Mouse (Mus musculus) heart, adult 11 months (tissue): Measurements from ENCODE around the gene Irak2.
A peak's percentile ranks its signal among the peaks of the same experiment; 100 is the strongest.

Experiments used
- DNase-seq: peaks from one replicate; pipeline ENCODE4 v3.0.0; 2022

Gene Irak2

DNA sequence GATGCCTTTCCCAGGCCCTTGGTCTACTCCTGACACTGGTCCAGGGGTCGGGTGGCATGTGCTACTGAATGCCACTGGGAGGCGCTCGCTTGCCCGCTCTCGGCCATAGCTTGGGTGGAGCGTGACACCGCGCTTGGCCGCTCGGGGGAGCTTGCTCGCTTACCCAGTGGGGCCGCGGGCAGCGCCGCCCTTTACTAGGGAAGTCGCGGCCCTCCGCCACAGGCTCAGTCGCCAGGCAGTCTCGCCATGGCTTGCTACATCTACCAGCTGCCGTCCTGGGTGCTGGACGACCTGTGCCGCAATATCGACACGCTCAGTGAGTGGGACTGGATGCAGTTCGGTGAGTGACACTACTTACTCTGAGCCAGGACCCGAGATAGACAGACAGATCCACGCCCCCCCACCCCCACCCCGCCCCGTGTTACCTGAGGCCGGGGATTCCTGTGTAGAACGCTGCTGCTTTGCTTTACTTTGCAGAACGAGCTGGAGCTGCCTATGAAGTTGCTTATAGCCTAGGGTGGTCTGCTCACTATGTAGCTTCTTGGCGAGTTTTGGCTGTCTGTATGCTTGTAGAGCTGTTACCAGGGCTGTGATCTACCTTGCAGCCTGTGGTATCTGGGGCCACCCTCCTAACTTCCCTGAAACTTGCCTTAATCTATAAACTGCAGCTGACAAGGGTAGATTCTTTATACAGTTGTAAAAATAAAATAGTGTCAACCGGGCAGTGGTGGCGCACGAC is at the start of gene Irak2:
Gene Irak2 (plus strand): TSS at position 166 of the 739 bp plus-strand sequence.
- DNase-seq = peak; percentile 100

DNA sequence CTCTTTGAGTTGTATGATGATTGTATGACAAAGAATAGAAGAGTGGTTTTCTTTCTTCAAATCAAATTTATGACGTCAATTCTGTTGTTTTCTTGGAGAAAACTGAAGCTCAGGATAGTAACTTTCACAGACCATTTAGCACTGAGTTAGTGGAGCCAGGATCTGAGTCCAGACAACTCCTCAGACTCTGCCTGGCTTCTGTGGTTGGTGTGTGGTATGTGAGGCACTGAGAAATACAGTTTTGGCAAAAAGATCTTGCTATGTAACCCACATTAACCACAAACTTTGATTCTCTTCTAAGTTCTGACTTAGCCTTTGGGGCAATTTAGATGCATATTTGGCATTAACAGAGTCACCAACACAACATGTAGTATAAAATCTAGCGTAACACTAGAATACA is 45.6 kb upstream of the Irak2 start:
- DNase-seq = no peak

DNA sequence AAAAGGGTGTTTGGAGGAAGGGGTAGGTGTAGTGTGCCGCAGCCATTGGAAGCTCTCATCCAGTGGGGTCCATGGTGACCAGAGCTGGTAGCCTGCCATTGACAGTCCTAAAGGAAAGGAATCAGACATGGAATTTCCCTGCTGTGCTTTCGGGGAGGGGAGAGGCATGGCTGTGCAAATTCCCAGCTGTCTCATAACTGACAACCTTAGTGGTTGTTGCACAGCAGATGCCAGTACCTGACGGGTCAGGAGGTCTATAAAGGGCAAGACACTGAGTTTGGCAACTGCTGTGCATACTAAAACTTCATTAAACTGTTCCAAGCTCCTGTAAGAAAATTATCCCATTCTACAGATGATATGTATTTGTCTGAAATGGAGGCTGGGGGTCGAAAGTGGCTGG is 40.3 kb upstream of the Irak2 start:
- no peak for DNase-seq

DNA sequence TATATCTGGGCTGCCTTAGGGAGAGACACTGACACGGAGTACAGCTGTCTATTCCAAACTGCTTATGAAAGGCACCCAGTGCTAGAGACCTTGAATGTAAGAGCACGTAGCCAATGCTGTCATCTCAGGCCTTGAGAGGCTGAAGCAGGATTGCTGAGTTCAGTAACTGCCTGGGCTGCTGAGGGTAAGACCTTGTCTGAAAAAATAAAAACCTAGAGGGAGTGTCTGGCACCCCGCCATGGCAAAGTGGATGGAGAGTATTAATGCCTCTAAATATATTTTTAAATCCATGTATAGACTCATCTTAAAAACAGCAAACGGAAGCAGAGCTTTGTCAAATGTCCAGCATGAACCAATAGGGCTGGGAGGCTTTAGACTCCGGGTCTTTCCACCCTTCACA is 38.4 kb upstream of the Irak2 start:
- no peak for DNase-seq

DNA sequence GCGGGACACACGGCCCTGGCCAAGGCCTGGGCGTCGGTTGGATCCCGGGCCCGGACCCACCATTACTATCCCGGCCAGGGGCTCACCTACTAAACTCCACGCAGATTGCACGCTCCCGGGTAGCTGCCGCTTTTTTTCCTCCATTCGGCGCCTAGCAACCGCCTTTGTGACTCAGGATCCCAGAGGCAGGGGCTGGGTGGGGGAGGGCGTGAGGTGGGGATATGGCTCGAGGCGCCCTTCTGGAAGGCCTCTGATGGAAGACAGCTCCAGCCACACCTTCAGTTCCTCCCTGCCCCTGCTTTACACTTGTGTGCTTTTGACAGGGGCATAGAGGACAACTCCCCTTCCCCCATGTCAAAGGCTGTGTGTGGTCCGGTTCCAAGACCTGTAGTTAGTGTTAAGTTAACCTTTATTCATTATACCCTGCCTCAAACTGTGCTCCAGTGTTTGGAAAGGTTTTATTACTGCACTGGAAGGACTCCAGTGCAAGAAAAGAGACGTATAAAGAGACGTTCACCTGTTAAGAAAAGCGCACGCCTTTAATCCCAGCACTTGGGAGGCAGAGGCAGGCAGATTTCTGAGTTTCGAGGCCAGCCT is 37.6 kb upstream of the Irak2 start, which contains the start of gene Fancd2os:
Gene Fancd2os (minus strand): TSS at position 173 of the 597 bp plus-strand sequence.
- no peak for DNase-seq

DNA sequence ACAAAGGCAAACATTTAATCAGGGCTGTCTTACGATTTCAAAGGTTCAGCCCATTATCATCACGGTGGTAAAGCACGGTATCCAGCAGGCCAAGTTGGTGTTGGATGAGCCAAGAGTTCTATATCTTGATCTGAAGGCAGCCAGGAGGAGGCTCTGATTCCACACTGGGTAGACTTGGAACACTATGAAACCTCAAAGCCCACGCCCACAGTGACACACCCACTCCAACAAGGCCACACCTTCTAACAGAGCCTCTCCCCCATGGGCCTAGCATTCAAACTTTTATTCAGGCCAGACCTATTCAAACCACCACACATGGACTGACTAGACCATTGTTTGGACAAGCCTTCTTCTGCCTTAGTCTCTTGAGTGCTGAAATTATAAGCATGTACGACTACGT is 35.4 kb upstream of the Irak2 start:
- no peak for DNase-seq

DNA sequence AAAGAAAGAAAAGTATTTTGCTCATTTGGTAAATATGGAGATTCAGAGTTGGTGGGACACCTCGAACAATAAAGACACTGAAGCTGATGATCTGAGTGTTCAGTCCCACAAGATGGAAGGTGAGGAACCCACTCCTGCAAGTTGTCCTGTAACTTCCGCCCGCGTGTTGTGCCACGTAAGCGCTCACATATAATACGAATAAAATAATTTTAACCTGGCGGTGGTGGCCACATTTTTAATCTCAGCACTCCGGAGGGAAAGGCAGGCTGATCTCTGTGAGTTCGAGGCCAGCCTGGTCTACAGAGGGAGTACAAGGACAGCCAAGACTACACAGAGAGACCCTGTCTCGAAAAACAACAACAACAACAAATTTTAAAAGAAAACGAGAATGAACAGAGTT is 34.3 kb upstream of the Irak2 start:
- DNase-seq = no peak

DNA sequence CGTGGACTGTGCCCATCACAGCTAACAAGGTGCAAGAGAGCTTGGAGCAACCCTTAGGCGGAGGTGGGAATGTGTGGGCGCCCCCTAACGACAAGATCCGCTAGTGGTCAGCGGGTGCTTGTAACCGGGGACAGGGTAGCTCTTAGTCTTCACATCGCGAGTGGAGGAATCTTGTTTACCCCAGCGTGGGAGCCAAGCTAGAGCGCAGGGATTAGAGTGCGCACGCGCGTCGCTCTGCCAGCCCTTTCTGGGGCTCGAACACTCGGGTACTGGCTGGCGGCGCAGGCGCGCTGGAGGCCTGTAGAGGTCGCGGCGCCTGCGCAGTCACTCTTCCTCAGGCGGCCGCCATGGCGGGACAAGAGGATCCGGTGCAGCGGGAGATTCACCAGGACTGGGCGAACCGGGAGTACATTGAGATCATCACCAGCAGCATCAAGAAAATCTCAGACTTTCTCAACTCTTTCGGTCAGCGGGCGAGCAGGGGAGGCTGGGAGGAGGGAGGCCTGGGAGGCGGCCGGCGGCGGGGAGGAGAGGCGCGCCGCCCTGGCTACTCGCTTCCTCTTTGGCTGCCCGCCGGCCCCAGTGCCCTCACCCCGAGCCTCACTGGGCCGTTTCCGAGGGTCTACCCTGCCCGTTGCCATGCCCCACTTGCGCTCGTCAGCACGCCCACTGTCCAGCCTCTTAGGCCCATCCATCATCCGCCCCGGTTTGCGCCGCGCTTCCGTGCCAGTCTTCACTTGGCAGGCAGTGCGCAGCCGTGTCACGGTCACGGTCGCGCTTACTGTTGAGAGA is 33.6 kb upstream of the Irak2 start, which contains the start of gene Brk1:
Gene Brk1 (plus strand): TSS at position 341 of the 792 bp plus-strand sequence.
- peak; percentile 100 for DNase-seq

DNA sequence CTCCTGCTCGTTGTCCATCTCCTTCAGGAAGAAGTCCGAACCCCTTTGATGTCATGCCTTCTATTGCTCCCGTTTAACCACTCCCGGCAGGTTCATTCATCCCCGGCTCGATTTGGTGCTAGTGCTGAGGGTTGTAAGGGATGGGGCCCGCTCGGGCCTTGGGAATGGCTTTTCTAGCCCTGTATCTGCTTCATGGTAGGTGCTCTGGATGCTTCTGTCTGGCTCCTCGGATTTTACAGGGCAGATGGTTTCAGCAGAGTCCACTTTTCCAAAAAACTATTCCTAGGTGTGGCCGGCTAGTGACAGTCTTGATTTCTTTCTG is 33.1 kb upstream of the Irak2 start:
- no peak for DNase-seq

DNA sequence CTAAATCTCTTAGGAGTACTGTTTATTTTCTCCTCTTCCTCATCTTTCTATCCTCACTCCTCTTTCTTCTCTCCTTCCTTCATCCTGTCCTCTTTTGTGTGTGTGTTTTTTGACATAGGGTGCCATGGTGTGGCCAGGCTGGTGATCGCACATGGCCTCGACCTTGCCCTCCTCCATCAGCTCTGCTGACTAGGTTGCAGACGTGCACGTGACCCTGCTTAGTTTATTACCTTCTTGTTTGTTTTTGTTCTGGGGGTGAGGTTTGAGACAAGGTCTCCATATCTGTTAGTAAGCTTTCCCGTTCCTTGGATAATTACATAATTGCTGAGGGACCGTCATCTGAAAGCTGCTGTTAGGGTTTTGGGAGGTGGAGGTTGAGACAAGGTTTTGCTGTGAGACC is 29.4 kb upstream of the Irak2 start:
- no peak for DNase-seq

DNA sequence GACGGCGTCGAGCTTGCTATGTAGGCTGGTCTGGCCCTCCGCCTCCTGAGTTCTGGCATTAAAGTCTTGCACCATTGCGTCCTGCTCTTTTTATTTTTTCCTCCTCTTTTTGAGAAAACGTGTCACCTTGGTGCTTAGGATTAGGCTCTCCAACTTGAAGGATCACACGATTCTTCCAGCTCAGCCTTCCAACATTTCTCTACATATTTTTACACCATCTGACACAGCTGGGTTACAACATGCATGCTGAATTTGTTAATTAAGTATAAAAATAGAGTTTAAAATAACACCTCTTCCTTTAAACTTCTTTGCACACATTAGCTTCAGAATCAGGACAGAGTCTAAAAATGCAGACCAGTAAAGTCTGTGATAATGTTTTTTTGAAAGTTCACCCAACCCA is 29.0 kb upstream of the Irak2 start:
- no peak for DNase-seq

DNA sequence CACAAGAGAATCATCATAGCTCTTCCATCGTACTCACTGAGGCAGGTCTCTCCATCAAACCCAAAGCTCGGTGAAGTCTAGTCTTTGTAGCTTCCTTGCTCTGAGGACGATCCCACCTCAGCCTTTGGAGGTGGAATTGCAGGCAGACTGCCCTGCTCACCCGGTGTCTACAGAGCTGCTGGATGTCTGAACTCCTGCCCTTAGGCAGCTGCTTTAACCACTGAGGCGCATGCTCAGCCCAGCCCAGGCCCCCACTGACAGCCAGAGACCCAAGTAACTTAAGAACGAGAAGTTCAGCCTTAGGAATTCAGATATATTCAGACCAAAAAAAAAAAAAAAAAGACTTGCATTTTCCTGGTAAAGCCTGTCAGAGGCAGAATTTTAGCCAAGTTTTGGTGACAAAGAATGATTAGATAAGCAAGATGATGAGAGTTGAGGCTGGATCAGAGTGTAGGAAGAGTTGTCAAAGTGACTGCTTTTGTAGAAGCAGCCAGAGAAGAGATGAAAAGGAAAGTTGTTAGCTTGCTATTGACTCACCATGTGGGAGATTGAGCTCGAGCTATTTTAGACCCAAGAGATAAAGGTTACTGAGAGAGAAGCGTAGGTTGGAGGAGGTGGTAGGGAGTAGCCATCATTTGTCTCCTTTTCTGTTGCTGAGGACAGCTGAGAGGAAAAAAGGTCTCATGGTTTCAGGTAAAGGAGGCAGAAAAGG is 25.9 kb upstream of the Irak2 start:
- no peak for DNase-seq

DNA sequence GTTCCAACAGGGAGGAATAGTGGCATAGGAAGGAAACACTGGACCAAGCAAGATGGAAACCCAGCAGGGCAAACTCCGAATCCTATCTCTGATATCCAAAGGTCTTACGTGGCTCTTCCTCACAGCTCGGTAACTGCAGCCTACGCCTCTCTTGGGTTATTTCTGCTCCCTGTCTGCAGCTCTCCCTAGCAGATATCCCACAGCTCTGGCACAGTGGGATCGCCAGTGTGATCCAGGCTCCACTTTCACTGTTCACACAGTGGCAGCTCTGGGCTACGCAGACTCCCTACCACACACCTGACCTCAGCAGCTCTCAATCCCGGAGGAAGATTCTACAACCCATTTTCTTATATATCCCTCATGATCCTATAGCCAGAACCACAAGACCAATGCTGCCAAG is 24.1 kb upstream of the Irak2 start:
- DNase-seq = no peak

DNA sequence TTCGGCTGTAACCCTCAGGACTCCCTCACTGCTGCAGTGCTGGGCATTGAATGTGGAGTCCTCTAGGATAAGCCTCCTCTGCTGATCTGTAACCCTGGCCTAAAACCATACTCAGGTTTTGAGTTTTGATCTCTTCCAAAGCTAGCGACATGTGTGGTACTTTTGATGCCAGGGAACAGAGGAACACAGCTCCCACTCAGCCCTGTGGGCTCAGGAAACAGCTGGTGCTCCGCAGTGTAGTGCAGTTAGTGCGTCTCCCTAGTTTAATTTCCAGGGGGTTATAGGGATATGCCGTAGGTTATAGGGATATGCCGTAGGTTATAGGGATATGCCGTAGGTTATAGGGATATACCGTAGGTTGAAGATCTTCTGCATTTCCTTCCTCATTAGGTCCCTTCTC is 23.3 kb upstream of the Irak2 start:
- no peak for DNase-seq

DNA sequence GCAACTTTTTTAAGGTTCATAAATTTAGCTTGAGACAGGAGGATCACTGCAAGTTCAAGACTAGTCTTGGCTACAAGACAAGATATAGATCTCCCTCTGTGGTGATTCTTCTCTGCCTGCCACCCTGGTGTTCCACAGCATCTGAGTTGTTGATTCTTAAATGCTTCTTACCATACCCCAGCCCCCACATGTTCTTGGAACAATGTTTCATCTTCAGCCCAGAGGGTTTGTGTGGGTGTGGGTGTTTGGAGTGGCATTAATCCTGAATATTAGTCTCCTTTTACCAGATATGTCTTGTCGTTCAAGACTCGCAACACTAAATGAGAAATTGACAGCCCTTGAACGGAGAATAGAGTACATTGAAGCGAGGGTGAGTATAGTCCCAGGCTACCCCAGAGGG is 22.8 kb upstream of the Irak2 start:
- no peak for DNase-seq

DNA sequence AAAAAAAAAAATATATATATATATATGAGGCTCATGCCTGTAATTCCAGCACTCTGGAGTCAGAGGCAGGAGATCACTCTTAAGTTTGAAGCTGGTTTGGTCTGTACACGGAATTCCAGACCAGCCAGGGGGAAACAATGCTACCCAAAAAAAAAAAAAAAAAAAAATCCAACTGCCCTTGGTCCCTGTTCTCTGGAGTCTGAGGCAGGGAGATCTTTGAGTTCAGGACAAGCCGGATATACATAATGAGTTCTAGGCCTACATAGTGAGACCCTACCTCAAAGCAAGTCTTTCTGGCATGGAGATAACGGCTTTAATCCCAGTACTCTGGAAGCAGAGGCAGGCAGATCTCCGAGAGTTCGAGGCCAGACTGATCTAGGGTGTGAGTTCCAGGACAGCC is 14.9 kb upstream of the Irak2 start:
- no peak for DNase-seq

DNA sequence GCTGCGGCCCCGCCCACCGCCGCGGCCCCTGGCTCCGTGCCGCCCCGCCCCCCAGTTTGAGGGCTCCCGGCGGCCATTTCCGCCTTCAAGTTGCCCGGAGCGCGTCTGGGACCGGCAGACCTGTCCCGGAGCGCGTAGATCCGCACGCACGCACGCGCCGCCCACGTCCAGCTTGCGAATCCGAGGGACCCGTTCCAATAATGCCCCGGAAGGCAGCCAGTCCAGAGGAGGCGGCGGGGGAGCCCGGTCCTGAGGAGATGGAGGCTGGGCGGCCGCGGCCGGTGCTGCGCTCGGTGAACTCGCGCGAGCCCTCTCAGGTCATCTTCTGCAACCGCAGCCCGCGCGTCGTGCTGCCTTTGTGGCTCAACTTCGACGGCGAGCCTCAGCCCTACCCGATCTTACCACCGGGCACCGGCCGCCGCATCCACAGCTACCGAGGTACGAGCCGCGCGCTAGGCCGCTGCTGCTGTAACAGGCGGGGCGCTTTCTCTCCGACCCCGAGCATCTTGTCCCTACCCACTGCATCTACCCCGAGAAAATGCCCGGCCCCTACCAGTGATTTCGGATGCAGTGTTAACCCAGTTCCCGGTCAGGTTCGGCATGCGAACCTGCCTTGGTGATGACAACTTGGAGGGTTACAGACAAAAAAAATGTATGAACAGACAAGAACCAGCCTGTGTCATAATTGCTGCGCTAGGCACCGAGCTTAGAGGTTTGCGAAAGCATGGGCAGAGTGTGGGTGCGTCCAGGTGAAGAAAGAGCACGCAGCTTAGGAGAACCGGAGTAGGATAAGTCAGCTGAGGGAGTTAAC is 14.1 kb upstream of the Irak2 start, which contains the start of gene Vhl:
Gene Vhl (plus strand): TSS at position 19 of the 811 bp plus-strand sequence.
- DNase-seq = peak; percentile 99

DNA sequence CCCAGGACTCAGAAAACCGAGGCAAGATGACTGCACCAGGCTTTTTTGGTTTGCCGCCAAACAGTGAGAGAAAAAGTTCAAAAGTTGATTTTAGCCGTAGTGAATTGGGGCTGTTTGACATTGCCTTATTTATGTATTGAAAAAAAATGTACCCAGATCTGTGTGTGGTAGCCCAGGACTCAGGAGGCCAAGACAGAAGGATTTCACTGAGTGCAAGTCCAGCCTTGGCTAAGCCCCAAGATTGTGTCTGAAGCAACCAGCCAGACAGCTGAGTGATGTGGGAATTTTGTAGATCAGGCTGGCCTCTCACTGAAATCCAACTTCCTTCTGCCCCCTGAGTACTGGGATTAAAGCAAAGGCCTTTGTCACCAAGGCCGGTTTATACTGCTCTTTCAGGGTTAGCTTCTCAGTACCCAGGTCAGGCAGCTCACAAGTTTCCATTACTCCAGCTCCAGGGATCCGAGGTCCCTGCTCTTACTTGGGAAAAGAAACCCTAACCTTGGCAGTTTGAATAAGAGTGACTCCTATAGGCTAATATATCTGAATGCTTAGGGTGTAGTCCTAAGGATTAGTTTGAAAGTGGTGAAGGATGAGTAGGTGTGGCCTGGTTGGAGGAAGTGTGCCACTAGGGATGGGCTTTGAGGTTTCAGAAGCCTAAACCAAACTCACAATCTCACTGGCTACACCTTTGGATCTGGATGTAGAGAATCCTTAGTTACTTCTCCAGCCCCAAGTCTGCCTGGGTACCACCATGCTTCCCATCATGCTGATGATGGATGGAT is 13.1 kb upstream of the Irak2 start:
- peak; percentile 94 for DNase-seq

DNA sequence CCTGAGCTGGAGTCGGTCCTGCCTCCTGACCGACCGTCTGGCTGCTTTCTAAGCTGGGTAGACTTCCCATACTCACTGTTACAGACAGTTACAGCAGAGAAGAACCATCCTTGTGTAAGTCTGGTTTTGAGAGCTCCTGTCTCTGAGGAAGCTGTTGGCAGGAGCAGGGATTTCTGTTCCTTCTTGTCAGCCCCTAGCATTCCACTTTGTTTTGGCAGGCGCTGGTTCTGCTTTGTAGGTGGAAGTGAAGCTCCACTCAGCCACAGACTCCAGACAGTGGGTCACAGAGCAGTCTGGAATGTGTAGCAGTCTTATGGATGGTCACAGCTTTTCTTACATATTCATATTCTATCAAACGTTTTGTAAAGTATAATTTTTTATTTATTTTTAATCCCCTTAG is 7.9 kb upstream of the Irak2 start:
- peak; percentile 94 for DNase-seq

DNA sequence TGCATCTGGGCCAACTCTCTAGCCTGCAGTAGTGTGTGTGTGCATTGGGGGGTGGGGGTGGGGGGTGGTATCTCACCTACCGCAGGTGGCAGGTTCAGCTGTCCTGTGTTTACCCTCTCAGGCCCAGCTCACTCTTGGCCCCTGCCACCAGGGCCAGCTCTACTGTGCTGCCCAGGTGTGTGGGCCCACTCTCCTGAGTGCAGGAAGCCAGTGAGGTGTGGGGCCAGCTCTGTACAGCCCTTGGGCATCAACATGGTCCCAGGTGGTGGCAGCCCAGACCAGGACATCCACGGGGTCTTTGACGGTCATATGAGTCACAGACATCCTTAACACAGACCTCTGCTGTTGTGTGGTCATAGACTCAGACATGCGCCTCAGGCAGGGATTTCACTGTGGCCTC is 5.4 kb upstream of the Irak2 start:
- DNase-seq = peak; percentile 87

DNA sequence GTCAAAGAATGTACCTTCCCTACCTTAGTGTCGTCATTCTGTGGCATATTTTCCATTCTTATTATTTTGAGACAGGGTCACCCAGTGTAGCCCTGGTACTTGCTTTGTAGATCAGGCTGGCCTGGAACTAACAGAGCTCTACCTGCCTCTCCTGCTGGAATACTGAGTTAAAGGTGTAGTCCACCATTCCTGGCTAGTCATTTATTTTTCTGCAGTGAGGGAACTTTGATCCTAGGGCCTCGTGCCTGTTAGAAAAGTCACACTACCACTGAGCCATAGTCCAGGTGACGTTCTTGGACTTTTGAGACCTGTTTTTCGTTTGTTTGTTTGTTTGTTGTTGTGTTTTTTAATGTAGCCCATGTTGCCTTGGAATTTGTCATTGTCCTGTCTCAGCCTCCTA is 934 bp downstream of the Irak2 start:
- DNase-seq = peak; percentile 84

DNA sequence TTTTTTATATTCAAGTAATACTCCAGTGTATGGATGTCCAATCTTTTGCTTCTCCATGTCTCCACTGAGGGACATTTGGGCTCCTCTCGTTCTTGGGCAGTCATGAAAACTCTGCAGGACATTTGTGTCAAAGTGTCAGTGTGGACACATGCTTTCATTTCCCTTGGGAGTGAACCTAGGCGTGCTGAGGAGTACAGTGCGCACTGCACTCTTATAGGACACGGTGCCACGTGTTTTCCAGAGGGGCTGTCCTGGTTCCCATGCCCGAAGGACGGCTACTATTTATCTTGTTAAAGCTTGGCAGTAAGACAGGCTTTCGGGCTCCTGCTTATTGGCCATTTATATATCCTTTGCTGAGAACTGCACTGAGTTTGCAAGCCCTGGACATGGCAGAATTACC is 4.3 kb downstream of the Irak2 start:
- DNase-seq = peak; percentile 93
